Mouse (Mus musculus): ENCODE results near the gene Cstf2t. TPM values are rescaled to one million over a fixed set of nuclear protein-coding genes. Genes with fewer than 3 reads are reported as not detected.

Cstf2t gene
- polyA plus RNA-seq (2021; fragmentation: Nextera tagmentation) = 27.8 and 36.4 TPM in 2 replicates
- long read RNA-seq, experiment 1, full-length matches to known transcripts = 528 of 532 reads
- long read RNA-seq, experiment 1, partial matches to known transcripts = 0 of 532 reads
- long read RNA-seq, experiment 1, other reads (novel, unspliced or antisense) = 4 of 532 reads
- long read RNA-seq, experiment 2, full-length matches to known transcripts = 99 of 99 reads
- long read RNA-seq, experiment 2, partial matches to known transcripts = 0 of 99 reads
- long read RNA-seq, experiment 2, other reads (novel, unspliced or antisense) = 0 of 99 reads

GRCm38 (mm10) chr19:31082662-31083429 lies at the start of gene Cstf2t:
Gene Cstf2t (plus strand): TSS chr19:31082837.

